Mouse (Mus musculus) forebrain, embryonic 10.5 days (tissue): ENCODE results near the gene Gm45799. TPM values are rescaled to one million over a fixed set of nuclear protein-coding genes. Genes with fewer than 3 reads are reported as not detected.

Experiments
- DNase-seq: peaks from one replicate; pipeline ENCODE4 v3.0.0-alpha.2; 2017; ENCODE audit warnings: low spot score; ENCODE audit errors: extremely low spot score
- H3K27ac ChIP-seq: fragments of 300-500 bp; sonication (generic); 2 replicates; pipeline ENCODE4 v1.5.1; 2016; ENCODE audit warnings: mild to moderate bottlenecking
- H3K27me3 ChIP-seq: fragments of 300-500 bp; sonication (generic); 2 replicates; pipeline ENCODE4 v1.6.1; 2016; ENCODE audit warnings: mild to moderate bottlenecking; ENCODE audit not compliant: poor library complexity, severe bottlenecking
- H3K36me3 ChIP-seq: fragments of 300-500 bp; sonication (generic); replicated peaks from 2 replicates; pipeline ENCODE4 v1.6.1; 2016; ENCODE audit warnings: mild to moderate bottlenecking, moderate library complexity
- H3K4me1 ChIP-seq: fragments of 300-500 bp; sonication (generic); 2 replicates; pipeline ENCODE4 v1.6.1; 2016
- H3K4me3 ChIP-seq: fragments of 300-500 bp; sonication (generic); 2 replicates; pipeline ENCODE4 v1.5.1; 2016; ENCODE audit warnings: mild to moderate bottlenecking, moderate library complexity
- H3K9me3 ChIP-seq: fragments of 300-500 bp; sonication (generic); 2 replicates; pipeline ENCODE4 v1.6.1; 2016; ENCODE audit warnings: mild to moderate bottlenecking, moderate library complexity
- WGBS: fragments of 180-500 bp; shearing (Covaris S2); methylation state at CpG from one replicate; pipeline ENCODE4 v1.1.7; 2016; 5-methylcytosine and 5-hydroxymethylcytosine counted together
- polyA plus RNA-seq: library from polyadenylated mRNA; unstranded; fragments of >200 nt; fragmentation: Nextera tagmentation; extraction: Ambion mirVana; gene quantifications from 2 replicates; pipeline ENCODE4 v1.2.1, GENCODE M21; 2016

The Gm45799 gene
- polyA plus RNA-seq, 1 experiment from 2014 or later, result 38.2 TPM

- Histone ChIP-seq H3K27ac (no peak overlapping the region), H3K27me3 (0 out of 2 replicates have a peak, but pooled peaks cover 4% of the 10 kb centered on the region), H3K4me3 (peak overlapping the region; percentile 30), H3K9me3 (no peaks in the 10 kb centered on the region), H3K4me1 (peaks cover 8% of the 10 kb centered on the region), H3K36me3 (no peaks in the 10 kb centered on the region)
- DNase-seq, result peak; percentile 17
- WGBS, result 9% methylated on average over 13 of the region's 13 CpGs
Measured at GRCm38 (mm10) chr7:105685541-105686197, 45.3 kb downstream of the Gm45799 start.

- 77% methylated on average over 1 of the region's 1 CpGs for WGBS
Measured at GRCm38 (mm10) chr7:105690875-105691274, 50.5 kb downstream of the Gm45799 start.

DNA sequence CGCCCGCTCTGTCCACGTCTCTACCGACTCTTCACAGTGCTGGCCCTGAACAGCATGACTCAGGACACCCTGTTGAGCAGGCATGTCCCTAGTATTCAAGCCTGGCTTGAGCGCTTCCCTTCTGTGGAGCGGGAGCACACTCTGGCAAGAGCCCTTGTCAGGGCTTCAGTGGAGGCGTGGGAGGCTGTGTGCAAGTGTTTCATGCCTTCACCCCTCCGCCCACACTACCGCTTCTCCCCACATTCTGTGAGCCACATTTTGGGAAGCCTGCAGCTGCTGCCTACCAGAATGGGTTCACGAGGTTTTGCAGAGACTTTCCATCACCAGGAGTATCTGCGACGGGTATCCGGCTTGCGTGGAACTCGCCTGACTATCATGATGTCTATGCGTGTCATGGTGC lies 62.8 kb downstream of the Gm45799 start:
- no peaks in the 10 kb centered on the region for H3K9me3 ChIP-seq
- no peaks in the 10 kb centered on the region for H3K4me1 ChIP-seq
- no peaks in the 10 kb centered on the region for H3K36me3 ChIP-seq
- no peak for DNase-seq
- H3K27ac ChIP-seq, result no peak overlapping the region
- WGBS, result 85% methylated on average over 16 of the region's 16 CpGs
- H3K4me3 ChIP-seq, result no peak overlapping the region
- H3K27me3 ChIP-seq, result no peaks in the 10 kb centered on the region

More at GRCm38 (mm10) chr7:105690875-105691274, 50.5 kb downstream of the Gm45799 start:
- Histone ChIP-seq H3K4me1 (peaks cover 2% of the 10 kb centered on the region), H3K4me3 (no peak overlapping the region), H3K27me3 (0 out of 2 replicates have a peak, but pooled peaks cover under 1% of the 10 kb centered on the region), H3K9me3 (no peaks in the 10 kb centered on the region), H3K36me3 (no peaks in the 10 kb centered on the region), H3K27ac (no peak overlapping the region)
- DNase-seq, result no peak

DNA sequence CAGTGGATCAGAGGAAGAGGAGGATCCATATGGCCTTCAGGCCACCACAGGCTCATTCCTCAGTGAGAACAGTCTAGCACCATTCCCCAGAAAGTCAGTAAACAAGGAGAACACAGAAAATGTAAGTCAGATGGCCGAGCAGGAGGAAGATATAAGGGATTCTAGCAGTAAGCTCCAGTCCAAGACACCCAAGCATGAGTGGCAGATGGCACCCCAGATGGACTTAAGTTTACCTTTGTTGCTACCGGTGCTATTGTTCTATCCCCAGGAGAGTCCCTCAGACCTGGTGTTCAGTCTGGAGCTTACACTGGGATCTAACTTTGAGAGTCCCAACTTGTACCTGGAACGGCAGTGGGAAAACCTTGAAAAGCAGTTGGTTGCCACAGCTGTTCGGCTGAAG lies 63.5 kb downstream of the Gm45799 start:
- no peak overlapping the region for H3K27ac ChIP-seq
- no peaks in the 10 kb centered on the region for H3K4me1 ChIP-seq
- no peak overlapping the region for H3K4me3 ChIP-seq
- H3K36me3 ChIP-seq, result no peaks in the 10 kb centered on the region
- no peaks in the 10 kb centered on the region for H3K9me3 ChIP-seq
- no peaks in the 10 kb centered on the region for H3K27me3 ChIP-seq
- 80% methylated on average over 4 of the region's 4 CpGs for WGBS
- DNase-seq, result no peak

DNA sequence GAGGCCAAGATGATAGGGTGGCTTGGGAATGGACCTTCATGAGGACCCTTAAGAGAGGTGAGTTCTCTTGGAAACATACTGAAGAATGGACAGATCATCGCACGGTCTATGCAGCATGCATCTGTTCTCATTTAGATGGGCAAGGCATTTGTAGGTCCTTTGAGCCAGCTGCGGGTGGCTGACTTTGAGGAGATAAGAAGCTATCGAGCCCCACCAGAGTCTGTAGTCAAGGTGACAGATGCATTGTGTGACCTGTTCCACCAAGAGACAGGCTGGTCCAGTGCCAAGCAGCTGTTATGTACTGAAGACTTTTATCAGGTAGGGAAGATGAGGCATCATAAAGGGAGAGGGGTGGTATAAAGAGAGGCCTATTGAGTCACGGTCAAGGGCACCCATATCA lies 68.4 kb downstream of the Gm45799 start:
- no peak overlapping the region for H3K4me3 ChIP-seq
- no peaks in the 10 kb centered on the region for H3K27me3 ChIP-seq
- no peak overlapping the region for H3K27ac ChIP-seq
- no peaks in the 10 kb centered on the region for H3K4me1 ChIP-seq
- H3K9me3 ChIP-seq, result no peaks in the 10 kb centered on the region
- DNase-seq, result no peak
- no peaks in the 10 kb centered on the region for H3K36me3 ChIP-seq
- 95% methylated on average over 5 of the region's 5 CpGs for WGBS

DNA sequence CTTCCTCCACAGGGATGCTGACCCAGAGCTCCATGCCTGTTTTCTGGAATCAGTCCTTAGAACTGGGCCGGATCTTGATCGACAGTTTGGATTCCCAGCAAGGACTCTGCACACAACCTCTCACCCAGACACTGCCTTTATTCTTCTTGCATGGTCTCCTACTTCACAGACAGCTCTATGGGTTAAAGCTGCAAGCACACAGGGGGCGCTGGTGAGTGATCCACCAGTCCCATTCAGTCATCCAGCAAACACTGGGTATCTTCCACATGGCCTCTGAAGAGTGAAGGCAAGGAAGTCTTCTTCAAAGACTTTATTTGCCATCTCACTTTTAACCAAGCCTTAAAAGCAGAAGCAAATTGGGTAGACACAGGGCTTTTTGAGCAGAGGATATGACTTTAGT lies 75.0 kb downstream of the Gm45799 start:
- Histone ChIP-seq H3K27ac (no peak overlapping the region), H3K27me3 (no peaks in the 10 kb centered on the region), H3K4me3 (no peak overlapping the region), H3K4me1 (no peaks in the 10 kb centered on the region), H3K9me3 (no peaks in the 10 kb centered on the region), H3K36me3 (no peaks in the 10 kb centered on the region; the same call in 1 of the 2 replicates)
- no peak for DNase-seq
- 62% methylated on average over 3 of the region's 3 CpGs for WGBS

- 83% methylated on average over 2 of the region's 2 CpGs for WGBS
- no peak for DNase-seq
Measured at GRCm38 (mm10) chr7:105721916-105722315, 81.6 kb downstream of the Gm45799 start.

DNA sequence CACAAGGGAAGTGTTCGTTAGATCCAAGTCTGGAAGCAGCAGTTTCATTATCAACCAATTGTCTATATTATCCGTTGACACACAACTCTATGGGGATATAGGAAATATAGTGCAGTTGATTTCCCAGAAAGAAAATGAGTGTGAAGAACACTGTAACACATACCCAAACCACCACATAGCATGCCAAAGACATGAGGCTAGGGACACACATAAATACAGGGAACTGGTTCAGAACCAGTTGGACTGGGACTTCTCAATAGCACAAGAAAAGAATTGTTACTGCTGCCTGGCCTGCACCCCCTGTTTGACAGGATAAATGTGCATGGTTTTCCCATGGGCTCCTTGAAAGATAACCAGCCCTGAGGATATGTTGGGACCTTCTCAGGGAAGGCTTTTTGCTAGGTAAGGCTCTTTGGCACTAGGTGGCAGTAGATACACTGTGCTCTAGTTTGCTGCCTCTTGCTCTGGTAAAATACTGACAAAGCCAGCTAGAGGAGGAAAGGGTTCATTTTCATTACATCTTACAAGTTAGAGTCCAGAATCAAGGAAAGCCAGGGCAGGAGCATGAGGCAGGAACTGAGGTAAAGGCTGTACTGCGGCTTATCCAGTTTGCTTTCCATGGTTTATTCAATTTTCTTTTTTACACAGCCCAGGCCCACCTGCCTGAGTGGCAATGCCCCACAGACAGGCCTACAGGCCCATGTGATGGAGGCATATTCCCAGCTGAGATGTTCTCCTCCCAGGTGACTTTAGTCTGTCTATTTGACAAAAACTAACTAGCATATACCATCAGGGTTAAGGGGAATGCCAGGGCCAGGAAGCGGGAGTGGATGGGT lies 86.0 kb downstream of the Gm45799 start:
- peaks cover 30% of the 10 kb centered on the region for H3K36me3 ChIP-seq
- 78% methylated on average over 4 of the region's 4 CpGs for WGBS
- peaks cover 7% of the 10 kb centered on the region; the same call in 1 of the 2 replicates for H3K4me1 ChIP-seq
- no peak for DNase-seq
- no peak overlapping the region for H3K4me3 ChIP-seq
- H3K27ac ChIP-seq, result no peak overlapping the region
- no peaks in the 10 kb centered on the region for H3K9me3 ChIP-seq
- no peaks in the 10 kb centered on the region for H3K27me3 ChIP-seq

More at GRCm38 (mm10) chr7:105721916-105722315, 81.6 kb downstream of the Gm45799 start:
- H3K27me3 ChIP-seq, result no peaks in the 10 kb centered on the region
- no peaks in the 10 kb centered on the region for H3K4me1 ChIP-seq
- H3K9me3 ChIP-seq, result no peaks in the 10 kb centered on the region
- H3K27ac ChIP-seq, result no peak overlapping the region
- H3K36me3 ChIP-seq, result no peaks in the 10 kb centered on the region; the same call in 1 of the 2 replicates
- no peak overlapping the region for H3K4me3 ChIP-seq

GRCm38 (mm10) chr7:105726980-105727325 lies 86.6 kb downstream of the Gm45799 start:
- DNase-seq, result no peak
- H3K27ac ChIP-seq, result no peak overlapping the region
- WGBS, result 93% methylated on average over 4 of the region's 4 CpGs
- H3K4me1 ChIP-seq, result peaks cover 7% of the 10 kb centered on the region; the same call in 1 of the 2 replicates
- peaks cover 36% of the 10 kb centered on the region for H3K36me3 ChIP-seq
- no peak overlapping the region for H3K4me3 ChIP-seq
- H3K27me3 ChIP-seq, result no peaks in the 10 kb centered on the region
- no peaks in the 10 kb centered on the region for H3K9me3 ChIP-seq

GRCm38 (mm10) chr7:105728701-105729428 lies 88.5 kb downstream of the Gm45799 start:
- Histone ChIP-seq H3K27me3 (no peaks in the 10 kb centered on the region), H3K36me3 (peaks cover 55% of the 10 kb centered on the region), H3K9me3 (no peaks in the 10 kb centered on the region), H3K27ac (no peak overlapping the region), H3K4me3 (no peak overlapping the region), H3K4me1 (peaks cover 7% of the 10 kb centered on the region; the same call in 1 of the 2 replicates)
- WGBS, result 81% methylated on average over 6 of the region's 6 CpGs
- DNase-seq, result no peak

DNA sequence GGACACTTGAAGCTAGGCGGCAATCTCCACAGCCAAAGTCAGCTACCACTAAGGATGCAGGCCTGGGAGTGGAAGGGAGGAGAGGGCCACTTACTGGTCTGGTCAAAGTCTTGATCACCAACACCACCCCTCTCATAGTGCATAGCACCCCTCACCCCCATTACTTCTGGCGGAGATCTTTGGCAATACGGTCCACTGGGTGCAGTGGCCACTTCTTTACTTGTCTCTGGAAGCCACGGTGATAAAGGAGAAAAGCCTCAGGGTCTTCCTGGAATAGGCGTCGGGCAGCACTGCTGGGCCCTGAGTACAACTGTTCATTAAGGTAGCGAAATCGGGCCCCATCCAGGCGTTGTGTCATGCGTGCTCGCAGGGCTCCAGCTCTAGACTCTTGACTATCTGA lies 93.5 kb downstream of the Gm45799 start:
- 96% methylated on average over 11 of the region's 11 CpGs for WGBS
- H3K27me3 ChIP-seq, result no peaks in the 10 kb centered on the region

More for the DNA sequence above, 93.5 kb downstream of the Gm45799 start:
- Histone ChIP-seq H3K9me3 (no peaks in the 10 kb centered on the region), H3K4me1 (peaks cover 34% of the 10 kb centered on the region), H3K36me3 (peaks cover 62% of the 10 kb centered on the region), H3K4me3 (no peak overlapping the region), H3K27ac (no peak overlapping the region)
- no peak for DNase-seq
